Mouse (Mus musculus) MEL (cell line): ENCODE results near the gene Arid5b. TPM values are rescaled to one million over a fixed set of nuclear protein-coding genes. Genes with fewer than 3 reads are reported as not detected.

Source experiments
- DNase-seq: peaks from one replicate; pipeline ENCODE4 v3.0.0; 2011; ENCODE audit warnings: low read depth, low spot score
- H3K27ac ChIP-seq: 2 replicates; pipeline ENCODE4 v1.5.1; 2012; ENCODE audit warnings: low read depth, mild to moderate bottlenecking, control low read depth, low read length, moderate library complexity; ENCODE audit not compliant: control insufficient read depth
- H3K27me3 ChIP-seq, 2 experiments: fragments of 150-350 bp in 1 of 2; sonication (generic) in 1 of 2; 2 replicates each; pipeline ENCODE4 v1.6.1; 2012; ENCODE audit warnings: low read length in 2 of 2, mild to moderate bottlenecking in 2 of 2, improper control_type of control experiment in 1 of 2, moderate library complexity in 1 of 2; ENCODE audit not compliant: insufficient read depth in 2 of 2, control insufficient read depth in 1 of 2
- H3K36me3 ChIP-seq, 2 experiments: 2 replicates each; pipeline ENCODE4 v1.6.1; 2012 to 2014; ENCODE audit warnings: low read length in 2 of 2, improper control_type of control experiment in 1 of 2, inconsistent platforms in 1 of 2, mild to moderate bottlenecking in 1 of 2; ENCODE audit not compliant: insufficient read depth in 2 of 2, control insufficient read depth in 1 of 2
- H3K4me1 ChIP-seq, 2 experiments: fragments of 150-350 bp in 1 of 2; sonication (generic) in 1 of 2; 2 replicates each; pipeline ENCODE4 v1.6.1; 2012; ENCODE audit warnings: low read length in 2 of 2, improper control_type of control experiment in 1 of 2, mild to moderate bottlenecking in 1 of 2; ENCODE audit not compliant: insufficient read depth in 2 of 2, control insufficient read depth in 1 of 2
- H3K4me3 ChIP-seq, 2 experiments: fragments of 150-350 bp in 1 of 2; sonication (generic) in 1 of 2; 2 replicates each; pipeline ENCODE4 v1.5.1; 2012; ENCODE audit warnings: low read depth in 2 of 2, low read length in 2 of 2, mild to moderate bottlenecking in 2 of 2, moderate library complexity in 2 of 2, control low read depth in 1 of 2, improper control_type of control experiment in 1 of 2; ENCODE audit not compliant: control insufficient read depth in 1 of 2, insufficient read depth in 1 of 2
- H3K79me2 ChIP-seq: 2 replicates; pipeline ENCODE4 v1.6.1; 2012; ENCODE audit warnings: mild to moderate bottlenecking, low read length, moderate library complexity; ENCODE audit not compliant: control insufficient read depth, poor library complexity, insufficient read depth
- H3K9ac ChIP-seq: 2 replicates; pipeline ENCODE4 v1.6.1; 2012; ENCODE audit warnings: low read depth, mild to moderate bottlenecking, control low read depth, low read length, moderate library complexity; ENCODE audit not compliant: control insufficient read depth, poor library complexity, severe bottlenecking
- H3K9me3 ChIP-seq: fragments of 150-350 bp; sonication (generic); replicated peaks from 2 replicates; pipeline ENCODE4 v1.6.1; 2012; ENCODE audit warnings: mild to moderate bottlenecking, low read length, improper control_type of control experiment, moderate library complexity; ENCODE audit not compliant: insufficient read depth
- BHLHE40 ChIP-seq: IDR thresholded peaks from 2 replicates; pipeline ENCODE4 v1.6.1; 2012; ENCODE audit warnings: low read depth, mild to moderate bottlenecking, inconsistent platforms, low read length, improper control_type of control experiment, borderline replicate concordance
- ETS1 ChIP-seq: IDR thresholded peaks from 2 replicates; pipeline ENCODE4 v1.6.1; 2012; ENCODE audit warnings: low read depth, mild to moderate bottlenecking, inconsistent platforms, low read length, improper control_type of control experiment, moderate library complexity
- HCFC1 ChIP-seq: IDR thresholded peaks from 2 replicates; pipeline ENCODE4 v1.6.1; 2012; ENCODE audit warnings: low read depth, mild to moderate bottlenecking, inconsistent platforms, low read length, improper control_type of control experiment, moderate library complexity
- JUND ChIP-seq: IDR thresholded peaks from 2 replicates; pipeline ENCODE4 v1.6.1; 2011; ENCODE audit warnings: low read depth, mild to moderate bottlenecking, improper control_type of control experiment, low read length
- KAT2A ChIP-seq: conservative IDR thresholded peaks from 2 replicates; pipeline ENCODE4 v1.6.1; 2012; ENCODE audit warnings: low read depth, low read length, improper control_type of control experiment, inconsistent platforms
- MEF2A ChIP-seq: IDR thresholded peaks from 2 replicates; pipeline ENCODE4 v1.6.1; 2014; ENCODE audit warnings: low read depth, mild to moderate bottlenecking, inconsistent platforms, low read length, improper control_type of control experiment; ENCODE audit not compliant: poor library complexity, insufficient replicate concordance, severe bottlenecking; ENCODE audit errors: extremely low read depth
- MXI1 ChIP-seq: IDR thresholded peaks from 2 replicates; pipeline ENCODE4 v1.6.1; 2011; ENCODE audit warnings: mild to moderate bottlenecking, low read depth, low read length, improper control_type of control experiment
- MYC ChIP-seq: IDR thresholded peaks from 2 replicates; pipeline ENCODE4 v1.6.1; 2011; ENCODE audit warnings: low read depth, mild to moderate bottlenecking, low read length, improper control_type of control experiment, moderate library complexity
- NELFE ChIP-seq: IDR thresholded peaks from 2 replicates; pipeline ENCODE4 v1.6.1; 2011; ENCODE audit warnings: low read depth, low read length, improper control_type of control experiment
- POLR2AphosphoS2 ChIP-seq: IDR thresholded peaks from 2 replicates; pipeline ENCODE4 v1.6.1; 2011; ENCODE audit warnings: low read length, improper control_type of control experiment
- POLR2AphosphoS5 ChIP-seq: IDR thresholded peaks from 2 replicates; pipeline ENCODE4 v1.6.1; 2012; ENCODE audit warnings: low read depth, borderline replicate concordance, mild to moderate bottlenecking, inconsistent platforms, low read length, moderate library complexity, mixed read lengths
- RCOR1 ChIP-seq: IDR thresholded peaks from 2 replicates; pipeline ENCODE4 v1.6.1; 2012; ENCODE audit warnings: low read depth, mild to moderate bottlenecking, inconsistent platforms, low read length, improper control_type of control experiment
- SIN3A ChIP-seq: IDR thresholded peaks from 2 replicates; pipeline ENCODE4 v1.6.1; 2012; ENCODE audit warnings: low read length, improper control_type of control experiment, inconsistent platforms
- SMC3 ChIP-seq: IDR thresholded peaks from 2 replicates; pipeline ENCODE4 v1.6.1; 2011; ENCODE audit warnings: low read depth, low read length, improper control_type of control experiment
- TAL1 ChIP-seq: IDR thresholded peaks from 2 replicates; pipeline ENCODE4 v1.6.1; 2012; ENCODE audit warnings: mild to moderate bottlenecking, inconsistent platforms, low read length, moderate library complexity, mixed read lengths
- TBP ChIP-seq: IDR thresholded peaks from 2 replicates; pipeline ENCODE4 v1.8.0; 2011; ENCODE audit warnings: low read depth, low read length, improper control_type of control experiment
- USF1 ChIP-seq: IDR thresholded peaks from 2 replicates; pipeline ENCODE4 v1.6.1; 2014; ENCODE audit warnings: low read depth, mild to moderate bottlenecking, inconsistent platforms, low read length, improper control_type of control experiment, moderate library complexity
- USF2 ChIP-seq, 2 experiments: IDR thresholded peaks; 2 replicates each; pipeline ENCODE4 v1.6.1; 2011 to 2012; ENCODE audit warnings: improper control_type of control experiment in 2 of 2, low read length in 2 of 2, borderline replicate concordance in 1 of 2, inconsistent platforms in 1 of 2, low read depth in 1 of 2, mild to moderate bottlenecking in 1 of 2; ENCODE audit not compliant: insufficient read depth in 1 of 2
- ZMIZ1 ChIP-seq: IDR thresholded peaks from 2 replicates; pipeline ENCODE4 v1.6.1; 2012; ENCODE audit warnings: low read depth, mild to moderate bottlenecking, inconsistent platforms, low read length, improper control_type of control experiment, moderate library complexity
- polyA plus RNA-seq, 2 experiments: library from polyadenylated mRNA; stranded (reverse) in 1 of 2; unstranded in 1 of 2; fragments of >175 nt in 1 of 2; fragments of >200 nt in 1 of 2; gene quantifications; 2 replicates each; pipeline versions ENCODE4 v1.2.1 to v1.2.4; 2012; ENCODE audit warnings: low replicate concordance in 2 of 2, low read depth in 1 of 2; ENCODE audit not compliant: insufficient read length in 2 of 2, insufficient read depth in 1 of 2, missing spikeins in 1 of 2
- total RNA-seq: library from RNA; depleted of rRNA; stranded (reverse); fragments of 300-350 nt; gene quantifications from 2 replicates; pipeline ENCODE4 v1.2.3, GENCODE M21; 2012

The Arid5b gene
- total and polyA plus RNA-seq, 3 experiments = 0.03 TPM; not detected in 2

GRCm38 (mm10) chr10:68173634-68174033 is 104.9 kb downstream of the Arid5b start:
- H3K4me1 ChIP-seq = no peaks in the 10 kb centered on the region
- no peaks in the 10 kb centered on the region for H3K79me2 ChIP-seq
- DNase-seq = no peak
- H3K4me3 ChIP-seq = no peak overlapping the region
- H3K9me3 ChIP-seq = no peaks in the 10 kb centered on the region
- no peak for TF ChIP-seq RCOR1
- TF ChIP-seq TAL1 = no peak
- no peak for TF ChIP-seq POLR2AphosphoS5
- no peak for TF ChIP-seq USF2 (IDR thresholded peaks at IDR 0.05; ENCODE audit: borderline replicate concordance in 1 of 2, insufficient read depth in 1 of 2, low read depth in 1 of 2, low read length in 2 of 2)
- no peak for TF ChIP-seq POLR2AphosphoS2
- no peak overlapping the region for H3K9ac ChIP-seq
- no peaks in the 10 kb centered on the region for H3K36me3 ChIP-seq
- H3K27me3 ChIP-seq = no peaks in the 10 kb centered on the region
- H3K27ac ChIP-seq = no peak overlapping the region

GRCm38 (mm10) chr10:68172906-68173305 is 105.6 kb downstream of the Arid5b start:
- H3K27ac ChIP-seq = no peak overlapping the region
- no peak overlapping the region for H3K4me3 ChIP-seq
- H3K79me2 ChIP-seq = no peaks in the 10 kb centered on the region
- H3K9me3 ChIP-seq = no peaks in the 10 kb centered on the region
- TF ChIP-seq SMC3 (no peak), TBP (no peak), POLR2AphosphoS5 (no peak), JUND (no peak), BHLHE40 (no peak), SIN3A (no peak), ETS1 (no peak), USF1 (no peak), TAL1 (no peak), RCOR1 (no peak), MEF2A (no peak), ZMIZ1 (no peak), MXI1 (no peak), HCFC1 (no peak), MYC (no peak), NELFE (no peak), KAT2A (no peak)
- no peaks in the 10 kb centered on the region for H3K36me3 ChIP-seq
- DNase-seq = no peak
- H3K27me3 ChIP-seq = no peaks in the 10 kb centered on the region
- no peak overlapping the region for H3K9ac ChIP-seq
- no peaks in the 10 kb centered on the region for H3K4me1 ChIP-seq
